Mouse (Mus musculus) left cerebral cortex, adult 18-20 months (tissue): ENCODE results near the gene Pi4kb. TPM values are rescaled to one million over a fixed set of nuclear protein-coding genes. Genes with fewer than 3 reads are reported as not detected.
A peak's percentile ranks its signal among the peaks of the same experiment; 100 is the strongest.

ENCODE experiments used
- DNase-seq, 2 experiments: peaks; one replicate each; pipeline ENCODE4 v3.0.0; 2021 to 2022; ENCODE audit warnings: low spot score in 2 of 2, mixed read lengths in 1 of 2
- total RNA-seq, 2 experiments: library from RNA; stranded (reverse); gene quantifications; 2 replicates each; pipeline ENCODE4 v1.2.3; 2021

The Pi4kb gene
- total RNA-seq, 2 experiments from 2014 or later, result 60.9 to 62.2 TPM

GRCm38 (mm10) chr3:94953764-94954616, 20.5 kb upstream of the Pi4kb start, which contains the start of gene Rfx5:
Gene Rfx5 (plus strand): TSS chr3:94954075.
- DNase-seq, result peak; percentile 90 to 93

GRCm38 (mm10) chr3:94958295-94958694, 16.2 kb upstream of the Pi4kb start:
- no peak for DNase-seq

GRCm38 (mm10) chr3:94959871-94960270, 14.7 kb upstream of the Pi4kb start:
- DNase-seq, result no peak

- DNase-seq, result no peak
Measured at GRCm38 (mm10) chr3:94960322-94960721, 14.2 kb upstream of the Pi4kb start.

GRCm38 (mm10) chr3:94964989-94965388, 9.5 kb upstream of the Pi4kb start:
- DNase-seq, result no peak

DNA sequence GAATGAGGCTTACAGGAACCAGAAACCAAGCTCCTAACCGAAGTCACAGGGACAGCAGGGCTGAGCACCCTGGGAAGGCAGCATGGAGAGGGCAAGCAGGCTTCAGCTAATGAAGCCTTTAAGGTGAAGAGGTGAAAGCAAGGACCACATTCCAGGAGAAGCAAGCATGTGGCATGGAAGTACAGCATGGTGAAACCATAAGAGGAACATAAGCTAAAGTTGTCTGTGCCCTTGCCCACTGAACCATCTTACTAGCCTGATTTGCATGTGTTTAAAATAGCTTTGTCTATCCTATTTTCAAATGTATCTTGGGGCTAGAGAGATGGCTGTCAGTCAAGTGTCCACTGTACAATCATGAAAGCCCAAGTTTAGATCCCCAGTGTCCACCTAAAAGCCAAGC, 8.7 kb upstream of the Pi4kb start:
- no peak for DNase-seq

GRCm38 (mm10) chr3:94972552-94972951, 2.0 kb upstream of the Pi4kb start:
- DNase-seq, result no peak

DNA sequence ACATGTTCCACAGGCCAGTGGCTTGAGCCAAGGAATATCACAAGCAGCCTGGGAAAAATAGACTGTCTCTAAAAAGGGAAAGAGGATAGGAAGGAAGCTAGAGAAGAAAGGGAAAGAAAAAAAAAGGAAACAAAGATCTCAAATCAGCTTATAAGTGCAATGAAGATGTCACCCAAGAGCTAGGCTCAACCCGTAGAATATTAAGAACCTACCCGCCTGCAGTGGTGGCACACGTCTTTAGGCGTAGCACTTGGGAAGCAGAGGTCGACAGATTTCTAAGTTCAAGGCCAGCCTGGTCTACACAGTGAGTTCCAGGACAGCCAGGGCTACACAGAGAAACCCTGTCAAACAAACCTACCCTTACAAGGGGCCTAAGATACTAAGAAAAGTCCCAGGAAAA, 911 bp upstream of the Pi4kb start:
- no peak for DNase-seq

- no peak for DNase-seq
Measured at GRCm38 (mm10) chr3:94974026-94974527, 454 bp upstream of the Pi4kb start.

GRCm38 (mm10) chr3:94984312-94984711, 9.8 kb downstream of the Pi4kb start:
- DNase-seq, result no peak

GRCm38 (mm10) chr3:94985513-94985912, 11.0 kb downstream of the Pi4kb start:
- no peak for DNase-seq

DNA sequence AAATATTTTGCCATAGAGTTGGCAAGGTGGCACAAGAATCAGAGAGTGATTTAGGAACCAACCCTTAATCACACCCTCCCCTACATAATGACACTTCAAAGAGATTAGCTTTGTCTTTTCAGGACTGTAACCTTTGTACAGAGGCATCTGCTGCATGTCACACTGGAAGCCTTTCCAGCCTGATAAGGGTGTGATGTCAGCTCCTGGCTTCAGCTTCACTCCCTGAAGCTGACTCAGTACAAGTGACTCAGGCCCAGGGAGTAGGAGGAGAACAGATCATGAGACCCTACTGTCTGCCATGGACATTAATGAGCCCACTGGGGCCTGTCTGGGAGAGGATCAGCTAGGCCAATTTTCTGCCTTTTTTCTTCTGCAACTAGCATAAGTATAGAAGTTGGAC, 13.0 kb downstream of the Pi4kb start:
- DNase-seq, result peak; percentile 29 to 39

GRCm38 (mm10) chr3:94989159-94989761, 14.7 kb downstream of the Pi4kb start:
- no peak for DNase-seq

DNA sequence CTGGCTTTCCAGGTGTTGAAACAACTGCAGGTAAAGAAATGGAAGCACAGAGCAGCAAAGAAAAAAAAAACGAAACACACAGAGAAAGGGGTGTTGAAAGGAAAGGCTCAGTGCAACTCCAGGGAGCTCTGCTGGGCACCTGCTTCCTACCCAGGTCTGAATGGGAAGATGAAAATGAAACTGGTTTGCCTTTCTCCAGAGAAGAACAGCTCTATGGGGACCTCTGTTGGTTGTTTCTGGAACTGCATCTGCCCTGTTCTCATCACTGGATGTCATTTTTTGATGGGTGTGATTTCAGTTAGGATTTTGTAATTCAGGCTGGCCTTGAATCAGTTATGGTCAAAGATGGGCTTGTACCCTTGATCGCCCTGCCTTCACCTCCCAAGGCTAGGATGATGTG, 22.4 kb downstream of the Pi4kb start:
- DNase-seq, result peak; percentile 81 to 91

- DNase-seq, result no peak
Measured at GRCm38 (mm10) chr3:95002569-95002968, 28.0 kb downstream of the Pi4kb start.

- no peak for DNase-seq
Measured at GRCm38 (mm10) chr3:95003273-95003672, 28.7 kb downstream of the Pi4kb start.

DNA sequence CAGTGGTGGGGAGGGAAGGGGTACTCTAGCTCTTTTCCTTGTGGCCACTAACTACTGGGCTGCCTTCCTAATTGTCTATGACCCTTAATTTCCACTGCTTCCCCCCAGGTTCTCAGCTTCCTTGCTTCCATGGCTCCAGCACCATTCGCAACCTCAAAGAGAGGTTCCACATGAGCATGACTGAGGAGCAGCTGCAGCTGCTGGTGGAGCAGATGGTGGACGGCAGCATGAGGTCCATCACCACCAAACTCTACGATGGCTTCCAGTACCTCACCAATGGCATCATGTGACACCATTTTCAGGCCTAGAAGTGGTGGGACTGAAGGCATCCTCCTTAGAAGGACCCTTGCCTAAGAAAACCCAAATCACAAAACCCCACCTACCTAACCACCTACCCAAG, 31.1 kb downstream of the Pi4kb start:
- DNase-seq, result no peak

- no peak for DNase-seq
Measured at GRCm38 (mm10) chr3:95007706-95008105, 33.2 kb downstream of the Pi4kb start.

GRCm38 (mm10) chr3:95010396-95010795, 35.9 kb downstream of the Pi4kb start:
- no peak for DNase-seq

DNA sequence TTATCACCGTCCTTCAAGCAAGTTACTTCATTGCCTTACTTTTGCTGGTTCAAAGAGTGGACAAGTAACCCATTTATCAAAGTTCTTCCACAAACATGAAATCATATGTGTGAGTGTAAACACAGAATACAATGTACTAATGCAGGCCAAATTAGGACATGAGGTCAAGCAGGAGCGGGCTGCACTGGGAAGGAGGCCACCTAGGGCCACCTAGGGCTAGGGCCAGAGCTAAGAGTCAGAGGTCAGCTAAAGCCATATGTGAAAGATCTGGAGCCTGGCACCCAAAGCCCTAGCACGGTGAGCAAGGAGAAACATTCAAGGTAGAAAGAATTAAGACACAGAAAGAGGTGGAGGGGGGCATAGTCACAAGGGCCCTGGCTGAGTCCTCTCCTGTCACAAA, 38.5 kb downstream of the Pi4kb start:
- no peak for DNase-seq

- DNase-seq, result no peak
Measured at GRCm38 (mm10) chr3:95013699-95014427, 39.3 kb downstream of the Pi4kb start.
